Mouse (Mus musculus) heart, postnatal 0 days (tissue): ENCODE data around the gene Ptgir. TPM values are rescaled to one million over a fixed set of nuclear protein-coding genes. Genes with fewer than 3 reads are reported as not detected.

ENCODE experiments used
- ATAC-seq: fragments of 200-750 bp; cut with Nextera tagmentation; 2 replicates; pipeline ENCODE4 v1.8.0; 2017; ENCODE audit warnings: low read depth, moderate number of reproducible peaks, moderate library complexity; ENCODE audit not compliant: insufficient read depth
- DNase-seq: peaks from one replicate; pipeline ENCODE4 v3.0.0-alpha.2; 2016; ENCODE audit warnings: low spot score
- H3K27ac ChIP-seq: fragments of 300-500 bp; sonication (generic); 2 replicates; pipeline ENCODE4 v1.5.1; 2014; ENCODE audit warnings: low read depth, mild to moderate bottlenecking
- H3K27me3 ChIP-seq: fragments of 300-500 bp; sonication (generic); 2 replicates; pipeline ENCODE4 v1.6.1; 2014; ENCODE audit warnings: low read length, mixed read lengths; ENCODE audit not compliant: control insufficient read depth, insufficient read depth
- H3K36me3 ChIP-seq: fragments of 300-500 bp; sonication (generic); replicated peaks from 2 replicates; pipeline ENCODE4 v1.6.1; 2014; ENCODE audit warnings: low read length, mixed read lengths; ENCODE audit not compliant: control insufficient read depth, insufficient read depth
- H3K4me1 ChIP-seq: fragments of 300-500 bp; sonication (generic); 2 replicates; pipeline ENCODE4 v1.6.1; 2014; ENCODE audit warnings: antibody characterized with exemption; ENCODE audit not compliant: control insufficient read depth, insufficient read depth
- H3K4me2 ChIP-seq: fragments of 300-500 bp; sonication (generic); 2 replicates; pipeline ENCODE4 v1.6.1; 2014; ENCODE audit warnings: low read depth, mild to moderate bottlenecking, low read length, moderate library complexity
- H3K4me3 ChIP-seq: fragments of 300-500 bp; sonication (generic); 2 replicates; pipeline ENCODE4 v1.5.1; 2014; ENCODE audit warnings: low read depth, low read length
- H3K9ac ChIP-seq: fragments of 300-500 bp; sonication (generic); replicated peaks from 2 replicates; pipeline ENCODE4 v1.6.1; 2014; ENCODE audit warnings: low read depth, low read length, mixed read lengths
- H3K9me3 ChIP-seq: fragments of 300-500 bp; sonication (generic); replicated peaks from 2 replicates; pipeline ENCODE4 v1.6.1; 2016; ENCODE audit warnings: low read length; ENCODE audit not compliant: control insufficient read depth
- CTCF ChIP-seq: IDR thresholded peaks from 2 replicates; pipeline ENCODE4 v1.5.1; 2016; ENCODE audit warnings: antibody characterized with exemption, control low read depth, low read depth
- EP300 ChIP-seq: IDR thresholded peaks from 2 replicates; pipeline ENCODE4 v1.6.1; 2016; ENCODE audit warnings: antibody characterized with exemption, low read depth
- WGBS: fragments of 180-500 bp; shearing (Covaris S2); extraction: QIAGEN DNeasy Blood & Tissue Kit; methylation state at CpG from one replicate; pipeline ENCODE4 v1.1.7; 2014; 5-methylcytosine and 5-hydroxymethylcytosine counted together
- polyA plus RNA-seq: library from polyadenylated mRNA; unstranded; fragments of >200 nt; fragmentation: Nextera tagmentation; extraction: Ambion mirVana; gene quantifications from 2 replicates; pipeline ENCODE4 v1.2.1, GENCODE M21; 2015
- total RNA-seq: library from RNA; depleted of rRNA; stranded (reverse); fragments of >200 nt; gene quantifications from 2 replicates; pipeline ENCODE4 v1.2.3, GENCODE M21; 2014; ENCODE audit warnings: low replicate concordance

The Ptgir gene
- total and polyA plus RNA-seq, 2 experiments from 2014 or later, result 1.2 to 2.3 TPM

GRCm38 (mm10) chr7:16918670-16919069 is 12.4 kb downstream of the Ptgir start:
- Histone ChIP-seq H3K27ac (no peak overlapping the region), H3K9ac (no peak overlapping the region), H3K4me1 (peaks cover 45% of the 10 kb centered on the region), H3K4me2 (no peak overlapping the region), H3K4me3 (no peak overlapping the region), H3K36me3 (peaks cover 61% of the 10 kb centered on the region), H3K9me3 (no peaks in the 10 kb centered on the region), H3K27me3 (no peaks in the 10 kb centered on the region)
- no peak for TF ChIP-seq EP300
- no peak for TF ChIP-seq CTCF
- DNase-seq, result no peak
- no peak for ATAC-seq
- WGBS, result 76% methylated on average over 3 of the region's 3 CpGs

DNA sequence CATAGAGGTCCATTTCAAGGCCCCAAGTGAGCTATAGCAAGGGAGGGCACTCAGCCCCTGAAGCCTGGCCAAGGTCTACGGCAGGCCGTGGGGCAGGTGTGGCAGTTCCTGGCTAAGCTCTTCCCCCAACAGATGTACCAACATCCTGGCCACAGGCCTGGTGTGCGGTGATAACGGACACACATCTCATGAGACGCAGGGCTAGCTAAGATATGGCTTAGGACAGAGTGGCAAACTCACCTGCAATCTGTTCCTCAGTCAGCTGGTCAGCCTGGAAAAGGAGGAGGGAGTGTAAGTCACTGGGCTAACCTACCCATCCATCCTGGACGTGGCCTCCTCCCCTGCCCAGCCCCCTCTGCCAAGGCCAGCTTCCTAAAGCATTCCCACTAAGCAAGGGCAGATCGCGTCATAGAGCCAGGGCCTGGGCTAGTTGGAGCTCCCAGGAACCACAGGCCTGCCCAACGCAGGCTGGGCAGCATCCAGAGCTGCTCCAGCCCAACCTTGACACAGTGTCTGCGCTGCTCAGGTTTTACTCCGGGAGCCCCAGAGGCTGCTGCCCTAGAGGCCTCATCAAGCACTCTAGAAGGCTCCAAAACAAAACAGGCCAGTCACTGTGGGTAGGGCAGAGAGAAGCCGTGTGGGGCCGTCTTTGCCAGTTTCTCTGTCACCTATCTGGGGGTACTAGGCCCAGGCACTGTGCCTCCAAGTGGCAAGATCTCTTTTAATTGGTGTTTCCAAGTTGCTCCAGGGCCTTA is 13.3 kb downstream of the Ptgir start:
- Histone ChIP-seq H3K9me3 (no peaks in the 10 kb centered on the region), H3K9ac (0 out of 2 replicates have a peak overlapping the region, but pooled peaks have one; percentile 10), H3K27ac (no peak overlapping the region), H3K4me1 (peaks cover 45% of the 10 kb centered on the region), H3K27me3 (no peaks in the 10 kb centered on the region), H3K36me3 (peaks cover 56% of the 10 kb centered on the region), H3K4me3 (no peak overlapping the region), H3K4me2 (no peak overlapping the region)
- DNase-seq, result no peak
- WGBS, result 67% methylated on average over 13 of the region's 13 CpGs
- TF ChIP-seq EP300 (no peak), CTCF (no peak)
- ATAC-seq, result no peak

DNA sequence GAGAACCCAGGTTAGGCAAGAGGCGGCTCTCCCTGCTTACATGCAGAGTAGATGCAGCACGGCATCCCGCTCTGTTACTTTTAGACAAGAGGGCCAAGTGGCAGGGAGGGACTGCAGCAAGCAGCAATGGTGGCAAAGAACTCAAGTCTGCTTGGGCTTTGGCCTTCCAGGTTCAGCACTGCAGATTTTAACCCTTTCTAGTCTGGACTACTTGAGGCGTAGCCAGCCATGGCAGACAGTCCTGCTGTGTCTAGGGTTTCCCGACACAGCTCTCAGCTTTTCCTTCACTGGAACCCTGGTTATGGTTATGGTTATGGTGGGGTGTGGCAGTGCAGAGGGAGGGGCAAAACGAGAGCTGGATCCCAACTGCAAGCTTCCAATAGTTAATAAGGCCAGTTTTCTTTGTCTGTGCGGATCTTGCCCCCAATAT is 13.9 kb downstream of the Ptgir start:
- 83% methylated on average over 7 of the region's 7 CpGs for WGBS
- Histone ChIP-seq H3K9me3 (no peaks in the 10 kb centered on the region), H3K27ac (no peak overlapping the region), H3K4me3 (no peak overlapping the region), H3K4me1 (peaks cover 45% of the 10 kb centered on the region), H3K36me3 (peaks cover 50% of the 10 kb centered on the region), H3K4me2 (no peak overlapping the region), H3K27me3 (no peaks in the 10 kb centered on the region), H3K9ac (0 out of 2 replicates have a peak overlapping the region, but pooled peaks have one; percentile 10)
- TF ChIP-seq CTCF, result no peak
- TF ChIP-seq EP300, result no peak
- no peak for DNase-seq
- ATAC-seq, result no peak

DNA sequence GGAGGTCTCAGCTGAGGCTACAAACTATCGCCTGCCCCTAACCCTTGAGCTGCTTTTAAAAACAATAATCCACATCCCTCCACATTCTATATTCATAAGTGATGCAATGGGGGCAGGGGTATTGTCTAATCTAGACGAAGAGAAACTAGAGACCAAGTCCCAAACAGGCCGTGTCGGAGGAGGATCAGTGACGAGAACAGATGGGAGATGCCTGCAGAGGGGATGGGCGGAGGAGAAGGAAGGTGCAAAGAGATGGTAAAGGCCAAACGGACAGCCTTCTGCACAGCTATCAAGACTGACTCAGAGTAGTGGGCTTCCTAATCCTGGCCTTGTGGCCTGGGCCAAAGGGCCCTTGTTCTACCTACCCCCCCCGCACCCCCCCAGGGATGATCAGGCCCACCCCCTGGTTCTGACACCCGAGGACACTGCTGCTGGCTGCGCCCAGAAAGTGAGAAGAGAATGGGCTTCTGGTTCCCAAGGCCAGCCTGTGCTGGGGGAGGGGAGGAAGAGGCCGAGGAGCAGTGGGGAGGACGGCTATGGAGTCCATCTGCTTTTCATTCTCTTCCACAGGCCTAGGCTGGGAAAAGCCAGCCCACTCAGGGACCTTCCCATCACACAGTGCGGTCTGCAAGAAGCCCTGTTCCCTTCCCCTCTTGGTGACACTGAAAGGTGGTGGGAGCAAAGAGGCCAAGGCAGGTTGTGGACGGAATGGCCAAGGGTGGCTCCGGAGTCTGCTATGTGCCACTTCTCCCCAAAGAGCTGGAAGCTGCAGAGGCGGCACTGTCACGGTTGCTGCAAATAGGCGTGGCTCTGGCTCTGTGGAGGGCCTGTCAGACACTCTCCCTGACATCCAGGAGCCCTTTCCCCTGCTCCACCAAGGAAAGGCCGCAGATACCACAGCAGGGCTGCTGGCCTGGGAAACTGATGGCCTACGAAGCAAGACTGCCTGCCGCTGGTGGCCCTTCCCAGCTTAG is 14.8 kb downstream of the Ptgir start:
- Histone ChIP-seq H3K27ac (peak overlapping the region; percentile 34), H3K27me3 (no peaks in the 10 kb centered on the region), H3K4me3 (peak overlapping the region; percentile 89), H3K9me3 (no peaks in the 10 kb centered on the region), H3K9ac (peak overlapping the region; percentile 93), H3K4me1 (peaks cover 45% of the 10 kb centered on the region), H3K4me2 (peak overlapping the region; percentile 99), H3K36me3 (peaks cover 40% of the 10 kb centered on the region)
- ATAC-seq (no peak), DNase-seq (no peak)
- 49% methylated on average over 21 of the region's 21 CpGs for WGBS
- TF ChIP-seq EP300, result no peak

DNA sequence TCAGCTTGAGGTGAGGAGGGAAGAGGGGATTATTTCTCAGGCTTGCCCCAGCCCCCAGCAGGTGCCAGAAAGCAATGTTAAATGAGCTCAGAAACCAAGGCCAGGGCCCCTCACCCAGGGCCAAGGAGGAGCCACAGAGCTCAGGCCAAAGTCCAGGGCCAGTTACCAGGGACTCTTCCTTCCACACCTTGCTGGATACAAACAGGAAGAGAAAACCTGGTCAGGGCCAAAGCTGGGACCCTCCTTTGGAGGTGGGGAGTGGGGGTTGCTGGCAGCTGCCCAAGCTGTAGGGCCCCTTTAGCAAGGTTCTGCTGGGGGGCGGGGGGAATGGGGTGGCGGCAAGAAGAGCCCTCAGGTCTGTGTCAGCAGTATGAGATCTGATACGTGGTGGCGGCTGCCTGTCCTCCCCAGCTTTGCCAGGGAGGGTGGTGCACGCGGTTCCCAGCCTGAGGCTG is 15.6 kb downstream of the Ptgir start:
- Histone ChIP-seq H3K4me1 (peaks cover 39% of the 10 kb centered on the region), H3K27me3 (no peaks in the 10 kb centered on the region), H3K9me3 (no peaks in the 10 kb centered on the region), H3K36me3 (peaks cover 32% of the 10 kb centered on the region), H3K4me2 (peak overlapping the region; percentile 99), H3K4me3 (peak overlapping the region; percentile 89), H3K27ac (peak overlapping the region; percentile 34; the same call in 1 of the 2 replicates), H3K9ac (peak overlapping the region; percentile 93)
- DNase-seq (no peak), ATAC-seq (no peak)
- TF ChIP-seq CTCF (no peak), EP300 (no peak)
- 38% methylated on average over 6 of the region's 6 CpGs for WGBS
